Mouse (Mus musculus) limb, embryonic 14.5 days (tissue): Measurements from ENCODE around the gene Sars2. TPM values are rescaled to one million over a fixed set of nuclear protein-coding genes. Genes with fewer than 3 reads are reported as not detected.

Source experiments
- ATAC-seq: fragments of 200-750 bp; cut with Nextera tagmentation; 2 replicates; pipeline ENCODE4 v1.8.0; 2017; ENCODE audit warnings: low read depth, moderate number of reproducible peaks, moderate TSS enrichment; ENCODE audit not compliant: low FRiP score
- DNase-seq: peaks from one replicate; pipeline ENCODE4 v3.0.0-alpha.2; 2015; ENCODE audit warnings: low spot score
- H3K27ac ChIP-seq: fragments of 300-500 bp; sonication (generic); replicated peaks from 2 replicates; pipeline ENCODE4 v1.5.1; 2014; ENCODE audit warnings: low read depth, mild to moderate bottlenecking, low read length, moderate library complexity, mixed read lengths
- H3K27me3 ChIP-seq: fragments of 300-500 bp; sonication (generic); 2 replicates; pipeline ENCODE4 v1.6.1; 2014; ENCODE audit warnings: low read length, mixed read lengths; ENCODE audit not compliant: control insufficient read depth, insufficient read depth
- H3K36me3 ChIP-seq: fragments of 300-500 bp; sonication (generic); 2 replicates; pipeline ENCODE4 v1.6.1; 2014; ENCODE audit warnings: mild to moderate bottlenecking, low read length, moderate library complexity, mixed read lengths; ENCODE audit not compliant: control insufficient read depth, insufficient read depth
- H3K4me1 ChIP-seq: fragments of 300-500 bp; sonication (generic); 2 replicates; pipeline ENCODE4 v1.6.1; 2014; ENCODE audit warnings: antibody characterized with exemption, low read length, mixed read lengths; ENCODE audit not compliant: control insufficient read depth, insufficient read depth
- H3K4me2 ChIP-seq: fragments of 300-500 bp; sonication (generic); replicated peaks from 2 replicates; pipeline ENCODE4 v1.6.1; 2014; ENCODE audit warnings: low read depth, mild to moderate bottlenecking, low read length, moderate library complexity; ENCODE audit not compliant: severe bottlenecking
- H3K4me3 ChIP-seq: fragments of 300-500 bp; sonication (generic); replicated peaks from 2 replicates; pipeline ENCODE4 v1.5.1; 2014; ENCODE audit warnings: low read length
- H3K9ac ChIP-seq: fragments of 300-500 bp; sonication (generic); 2 replicates; pipeline ENCODE4 v1.6.1; 2014; ENCODE audit warnings: mild to moderate bottlenecking, low read depth, low read length, moderate library complexity; ENCODE audit not compliant: severe bottlenecking
- H3K9me3 ChIP-seq: fragments of 300-500 bp; sonication (generic); 2 replicates; pipeline ENCODE4 v1.6.1; 2016; ENCODE audit warnings: low read length; ENCODE audit not compliant: control insufficient read depth
- POLR2A ChIP-seq: fragments of 200-500 bp; IDR thresholded peaks from 2 replicates; pipeline ENCODE4 v1.8.0; 2012; ENCODE audit warnings: inconsistent platforms, mild to moderate bottlenecking, moderate library complexity, borderline replicate concordance; ENCODE audit not compliant: insufficient read depth, insufficient read length; ENCODE audit errors: extremely low read depth
- WGBS: fragments of 180-500 bp; shearing (Covaris S2); extraction: QIAGEN DNeasy Blood & Tissue Kit; methylation state at CpG from one replicate; pipeline ENCODE4 v1.1.7; 2014; 5-methylcytosine and 5-hydroxymethylcytosine counted together
- polyA plus RNA-seq, 2 experiments: library from polyadenylated mRNA; depleted of rRNA in 1 of 2; stranded (reverse) in 1 of 2; unstranded in 1 of 2; fragments of >200 nt; fragmentation: Nextera tagmentation in 1 of 2; extraction: Ambion mirVana in 1 of 2; gene quantifications; 2 replicates each; pipeline versions ENCODE4 v1.2.1 to v1.2.3; 2012 to 2014

The Sars2 gene
- polyA plus RNA-seq, 2 experiments: 22.0 to 32.6 TPM

- no peak overlapping the region for H3K9ac ChIP-seq
- H3K4me1 ChIP-seq: no peaks in the 10 kb centered on the region
- ATAC-seq (no peak), DNase-seq (peak; percentile 61)
- H3K36me3 ChIP-seq: peaks cover 24% of the 10 kb centered on the region
- no peaks in the 10 kb centered on the region for H3K27me3 ChIP-seq
- 7% methylated on average over 14 of the region's 14 CpGs for WGBS
- no peak overlapping the region for H3K4me3 ChIP-seq
- H3K27ac ChIP-seq: no peak overlapping the region
- TF ChIP-seq POLR2A: no peak
- H3K4me2 ChIP-seq: no peak overlapping the region
- 0 out of 2 replicates have a peak, but pooled peaks cover 5% of the 10 kb centered on the region for H3K9me3 ChIP-seq
Observed at GRCm38 (mm10) chr7:28726600-28726999, 15.2 kb upstream of the Sars2 start.

- no peak for DNase-seq
- 56% methylated on average over 10 of the region's 10 CpGs for WGBS
- no peak for TF ChIP-seq POLR2A
Observed at GRCm38 (mm10) chr7:28727649-28728340, 14.0 kb upstream of the Sars2 start.

GRCm38 (mm10) chr7:28732341-28733142 lies 9.2 kb upstream of the Sars2 start:
- H3K27ac ChIP-seq: no peak overlapping the region
- H3K9ac ChIP-seq: peak overlapping the region; percentile 48
- 0 out of 2 replicates have a peak, but pooled peaks cover 6% of the 10 kb centered on the region for H3K9me3 ChIP-seq
- H3K4me3 ChIP-seq: peak overlapping the region; percentile 39
- peak; percentile 81 for ATAC-seq
- TF ChIP-seq POLR2A: 0 out of 2 replicates have a peak, but pooled peaks have one; percentile 18
- DNase-seq: peak; percentile 69
- H3K4me1 ChIP-seq: peaks cover 3% of the 10 kb centered on the region; the same call in 1 of the 2 replicates
- peak overlapping the region; percentile 81 for H3K4me2 ChIP-seq
- 6% methylated on average over 47 of the region's 58 CpGs for WGBS
- H3K36me3 ChIP-seq: peaks cover 34% of the 10 kb centered on the region
- no peaks in the 10 kb centered on the region for H3K27me3 ChIP-seq

More at GRCm38 (mm10) chr7:28727649-28728340, 14.0 kb upstream of the Sars2 start:
- H3K9me3 ChIP-seq: 0 out of 2 replicates have a peak, but pooled peaks cover 6% of the 10 kb centered on the region
- H3K4me3 ChIP-seq: no peak overlapping the region
- no peaks in the 10 kb centered on the region for H3K27me3 ChIP-seq
- peaks cover 3% of the 10 kb centered on the region; the same call in 1 of the 2 replicates for H3K4me1 ChIP-seq
- H3K36me3 ChIP-seq: peaks cover 24% of the 10 kb centered on the region
- no peak overlapping the region for H3K4me2 ChIP-seq
- H3K27ac ChIP-seq: no peak overlapping the region
- no peak overlapping the region for H3K9ac ChIP-seq
- no peak for ATAC-seq

- H3K27ac ChIP-seq: no peak overlapping the region
- ATAC-seq (no peak), DNase-seq (no peak)
- no peaks in the 10 kb centered on the region for H3K27me3 ChIP-seq
- 16% methylated on average over 11 of the region's 11 CpGs for WGBS
- H3K4me1 ChIP-seq: peaks cover 3% of the 10 kb centered on the region; the same call in 1 of the 2 replicates
- H3K9me3 ChIP-seq: 0 out of 2 replicates have a peak, but pooled peaks cover 6% of the 10 kb centered on the region
- peaks cover 40% of the 10 kb centered on the region for H3K36me3 ChIP-seq
- TF ChIP-seq POLR2A: no peak
- H3K9ac ChIP-seq: 0 out of 2 replicates have a peak overlapping the region, but pooled peaks have one; percentile 48
- H3K4me3 ChIP-seq: peak overlapping the region; percentile 39
- peak overlapping the region; percentile 81 for H3K4me2 ChIP-seq
Observed at GRCm38 (mm10) chr7:28733211-28733610, 8.6 kb upstream of the Sars2 start.

- Histone ChIP-seq H3K9ac (no peak overlapping the region), H3K27me3 (no peaks in the 10 kb centered on the region), H3K9me3 (0 out of 2 replicates have a peak, but pooled peaks cover 6% of the 10 kb centered on the region), H3K27ac (no peak overlapping the region), H3K4me2 (no peak overlapping the region), H3K4me3 (no peak overlapping the region), H3K36me3 (peaks cover 41% of the 10 kb centered on the region), H3K4me1 (peaks cover 3% of the 10 kb centered on the region; the same call in 1 of the 2 replicates)
- no peak for ATAC-seq
- TF ChIP-seq POLR2A: no peak
- 76% methylated on average over 6 of the region's 6 CpGs for WGBS
- no peak for DNase-seq
Observed at GRCm38 (mm10) chr7:28735701-28736100, 6.1 kb upstream of the Sars2 start.
